Mouse (Mus musculus): ENCODE data around the gene Insl6.
A peak's percentile ranks its signal among the peaks of the same experiment; 100 is the strongest.

The Insl6 gene

GRCm38 (mm10) chr19:29354895-29355877, 30.0 kb upstream of the Insl6 start:
- peak; percentile 88 for DNase-seq (ENCODE audit: low spot score)

GRCm38 (mm10) chr19:29350991-29351390, 25.8 kb upstream of the Insl6 start:
- DNase-seq (ENCODE audit: low spot score): no peak

- no peak for DNase-seq (ENCODE audit: low spot score)
Observed at GRCm38 (mm10) chr19:29345636-29346035, 20.5 kb upstream of the Insl6 start.

GRCm38 (mm10) chr19:29344868-29345267, 19.7 kb upstream of the Insl6 start:
- DNase-seq (ENCODE audit: low spot score): no peak

- no peak for DNase-seq (ENCODE audit: low spot score)
Observed at GRCm38 (mm10) chr19:29342281-29342680, 17.1 kb upstream of the Insl6 start.

- DNase-seq (ENCODE audit: low spot score): no peak
Observed at GRCm38 (mm10) chr19:29341029-29341428, 15.9 kb upstream of the Insl6 start.

GRCm38 (mm10) chr19:29336624-29337023, 11.5 kb upstream of the Insl6 start:
- no peak for DNase-seq (ENCODE audit: low spot score)

GRCm38 (mm10) chr19:29334068-29334745, 9.1 kb upstream of the Insl6 start, which contains the start of gene Rln1:
TSS of gene Rln1 (minus strand) at chr19:29334670.
- peak; percentile 11 for DNase-seq (ENCODE audit: low spot score)

GRCm38 (mm10) chr19:29326822-29327552, 1.8 kb upstream of the Insl6 start:
- no peak for DNase-seq (ENCODE audit: low spot score)

GRCm38 (mm10) chr19:29326396-29326795, 1.2 kb upstream of the Insl6 start:
- no peak for DNase-seq (ENCODE audit: low spot score)

- no peak for DNase-seq (ENCODE audit: low spot score)
Observed at GRCm38 (mm10) chr19:29325852-29326180, 660 bp upstream of the Insl6 start.

- DNase-seq (ENCODE audit: low spot score): no peak
Observed at GRCm38 (mm10) chr19:29323416-29324049, 1.6 kb downstream of the Insl6 start.

- no peak for DNase-seq (ENCODE audit: low spot score)
Observed at GRCm38 (mm10) chr19:29312661-29313060, 12.5 kb downstream of the Insl6 start.

GRCm38 (mm10) chr19:29311791-29312190, 13.4 kb downstream of the Insl6 start:
- DNase-seq (ENCODE audit: low spot score): no peak

GRCm38 (mm10) chr19:29308832-29309231, 16.3 kb downstream of the Insl6 start:
- no peak for DNase-seq (ENCODE audit: low spot score)

- DNase-seq (ENCODE audit: low spot score): no peak
Observed at GRCm38 (mm10) chr19:29302119-29302518, 23.0 kb downstream of the Insl6 start.

GRCm38 (mm10) chr19:29300919-29301318, 24.2 kb downstream of the Insl6 start:
- DNase-seq (ENCODE audit: low spot score): no peak

- DNase-seq (ENCODE audit: low spot score): no peak
Observed at GRCm38 (mm10) chr19:29297366-29297765, 27.8 kb downstream of the Insl6 start.

- DNase-seq (ENCODE audit: low spot score): no peak
Observed at GRCm38 (mm10) chr19:29296166-29296565, 29.0 kb downstream of the Insl6 start.

GRCm38 (mm10) chr19:29294756-29295155, 30.4 kb downstream of the Insl6 start:
- DNase-seq (ENCODE audit: low spot score): no peak

GRCm38 (mm10) chr19:29292546-29292945, 32.6 kb downstream of the Insl6 start:
- no peak for DNase-seq (ENCODE audit: low spot score)

- DNase-seq (ENCODE audit: low spot score): no peak
Observed at GRCm38 (mm10) chr19:29291532-29291931, 33.6 kb downstream of the Insl6 start.

Data from ovary, postnatal 14 days (tissue).